Mouse (Mus musculus) ES-Bruce4 (cell line): ENCODE data around the gene Tmem170b. TPM values are rescaled to one million over a fixed set of nuclear protein-coding genes. Genes with fewer than 3 reads are reported as not detected.

Source experiments
- H3K27ac ChIP-seq: 2 replicates; pipeline ENCODE4 v1.5.1; 2012; ENCODE audit warnings: low read length, inconsistent platforms; ENCODE audit not compliant: insufficient read depth
- H3K27me3 ChIP-seq: 2 replicates; pipeline ENCODE4 v1.6.1; 2012; ENCODE audit warnings: mild to moderate bottlenecking, low read length, inconsistent platforms; ENCODE audit not compliant: control insufficient read depth, poor library complexity, insufficient read depth, severe bottlenecking
- H3K36me3 ChIP-seq: 2 replicates; pipeline ENCODE4 v1.6.1; 2012; ENCODE audit warnings: inconsistent platforms, mild to moderate bottlenecking, low read length, moderate library complexity; ENCODE audit not compliant: control insufficient read depth, poor library complexity, insufficient read depth, severe bottlenecking
- H3K4me1 ChIP-seq: one replicate; pipeline ENCODE4 v1.8.1; 2011; ENCODE audit warnings: low read length; ENCODE audit not compliant: control insufficient read depth, insufficient read depth
- H3K4me3 ChIP-seq: 2 replicates; pipeline ENCODE4 v1.5.1; 2011; ENCODE audit warnings: low read depth, mild to moderate bottlenecking, low read length
- H3K9ac ChIP-seq: 2 replicates; pipeline ENCODE4 v1.6.1; 2012; ENCODE audit warnings: low read depth, mild to moderate bottlenecking, inconsistent platforms; ENCODE audit not compliant: poor library complexity, severe bottlenecking
- H3K9me3 ChIP-seq: replicated peaks from 2 replicates; pipeline ENCODE4 v1.6.1; 2012; ENCODE audit warnings: mild to moderate bottlenecking, low read length, inconsistent platforms; ENCODE audit not compliant: control insufficient read depth, poor library complexity, insufficient read depth, severe bottlenecking
- CTCF ChIP-seq: IDR thresholded peaks from one replicate; pipeline ENCODE4 v1.8.1; 2011; ENCODE audit warnings: low read depth, low read length
- EP300 ChIP-seq: IDR thresholded peaks from 2 replicates; pipeline ENCODE4 v1.6.1; 2011; ENCODE audit warnings: low read depth, low read length; ENCODE audit not compliant: insufficient read depth
- POLR2A ChIP-seq: IDR thresholded peaks from one replicate; pipeline ENCODE4 v1.8.1; 2011; ENCODE audit warnings: low read length; ENCODE audit not compliant: insufficient read depth
- polyA plus RNA-seq: library from polyadenylated mRNA; stranded (reverse); fragments of >200 nt; gene quantifications from 2 replicates; pipeline ENCODE4 v1.2.4, GENCODE M21; 2011; ENCODE audit warnings: low read depth; ENCODE audit not compliant: missing spikeins, insufficient read depth, insufficient read length

The Tmem170b gene
- polyA plus RNA-seq, 1 experiment: 9.0 TPM

DNA sequence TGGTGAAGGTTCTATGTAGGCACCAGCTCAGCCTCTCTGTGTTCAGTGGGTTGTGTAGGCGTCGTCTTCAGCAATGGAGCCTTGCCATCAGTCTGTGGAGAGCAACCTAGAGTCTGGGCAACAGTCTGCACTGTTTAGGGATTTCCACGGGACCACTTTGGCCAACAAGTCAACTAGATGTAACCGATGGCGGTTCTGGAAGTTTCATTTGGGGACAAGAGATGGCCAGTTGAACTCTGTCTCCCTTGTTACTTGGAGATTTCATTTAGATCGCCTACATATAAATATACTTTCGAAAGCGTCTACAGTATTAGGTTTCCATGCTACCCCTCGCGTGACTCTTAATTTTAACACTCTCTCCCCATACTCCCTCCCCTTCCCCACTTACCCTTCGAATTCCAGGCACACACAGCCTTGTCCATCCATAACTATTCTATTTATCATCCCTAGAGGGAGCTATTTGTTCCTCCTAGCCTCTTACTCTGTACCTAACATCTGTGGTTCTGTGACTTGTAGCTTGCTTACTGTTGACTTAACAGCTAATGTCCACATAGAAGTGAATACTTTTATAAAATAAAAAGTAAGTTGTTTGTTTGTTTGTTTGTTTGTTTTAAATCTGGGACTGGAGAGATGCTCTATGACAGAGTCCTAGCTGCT, 77.8 kb downstream of the Tmem170b start:
- no peaks in the 10 kb centered on the region for H3K4me1 ChIP-seq
- no peaks in the 10 kb centered on the region for H3K9me3 ChIP-seq
- H3K4me3 ChIP-seq: no peak overlapping the region
- no peak for TF ChIP-seq POLR2A
- TF ChIP-seq CTCF: no peak
- no peak for TF ChIP-seq EP300
- no peaks in the 10 kb centered on the region for H3K36me3 ChIP-seq
- no peaks in the 10 kb centered on the region for H3K27me3 ChIP-seq
- no peak overlapping the region for H3K27ac ChIP-seq
- H3K9ac ChIP-seq: no peak overlapping the region

DNA sequence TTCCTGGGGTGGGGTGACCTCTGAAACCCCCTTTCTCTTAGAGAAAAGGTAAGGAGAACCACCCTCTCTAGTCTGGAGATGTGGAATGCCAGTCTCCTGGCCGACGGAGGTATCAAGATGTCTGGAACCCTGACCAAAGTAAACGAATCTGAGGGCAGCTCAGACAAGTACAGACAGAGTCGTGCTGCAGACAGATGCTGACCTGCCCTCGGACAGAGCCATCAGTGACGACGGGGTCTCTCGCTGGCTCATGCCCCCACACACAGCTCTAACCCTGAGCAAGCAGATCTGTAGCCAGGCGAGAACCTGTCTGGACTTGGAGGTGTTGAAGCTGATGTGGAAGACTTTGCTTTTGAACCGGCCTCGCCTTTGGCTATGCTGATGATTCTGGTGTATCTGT, 79.8 kb downstream of the Tmem170b start:
- Histone ChIP-seq H3K36me3 (no peaks in the 10 kb centered on the region), H3K27me3 (no peaks in the 10 kb centered on the region), H3K4me1 (no peaks in the 10 kb centered on the region), H3K9me3 (no peaks in the 10 kb centered on the region), H3K4me3 (no peak overlapping the region), H3K9ac (no peak overlapping the region), H3K27ac (no peak overlapping the region)
- TF ChIP-seq EP300 (no peak), POLR2A (no peak), CTCF (no peak)

DNA sequence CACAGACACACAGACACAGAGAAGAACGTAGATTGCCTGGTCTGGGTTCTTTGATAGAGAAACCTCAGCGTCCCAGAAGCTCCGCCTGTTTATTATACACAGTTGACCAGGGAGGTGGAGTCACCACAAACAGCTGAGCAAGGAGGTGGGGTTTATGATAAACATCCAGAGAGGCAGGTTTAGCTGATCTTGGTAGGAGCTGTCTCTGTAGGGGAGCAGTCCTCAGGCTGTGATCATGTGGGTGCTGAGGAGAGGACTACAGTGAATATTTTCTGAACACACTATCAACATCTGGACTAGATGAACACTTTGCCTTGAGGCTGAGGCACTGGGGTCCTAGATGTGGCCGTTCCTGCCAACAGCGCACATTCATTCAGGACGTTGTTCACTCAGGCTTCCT, 83.3 kb downstream of the Tmem170b start:
- Histone ChIP-seq H3K4me1 (no peaks in the 10 kb centered on the region), H3K27ac (no peak overlapping the region), H3K36me3 (no peaks in the 10 kb centered on the region), H3K4me3 (no peak overlapping the region), H3K27me3 (no peaks in the 10 kb centered on the region), H3K9me3 (no peaks in the 10 kb centered on the region), H3K9ac (no peak overlapping the region)
- no peak for TF ChIP-seq CTCF
- TF ChIP-seq EP300: no peak
- TF ChIP-seq POLR2A: no peak

DNA sequence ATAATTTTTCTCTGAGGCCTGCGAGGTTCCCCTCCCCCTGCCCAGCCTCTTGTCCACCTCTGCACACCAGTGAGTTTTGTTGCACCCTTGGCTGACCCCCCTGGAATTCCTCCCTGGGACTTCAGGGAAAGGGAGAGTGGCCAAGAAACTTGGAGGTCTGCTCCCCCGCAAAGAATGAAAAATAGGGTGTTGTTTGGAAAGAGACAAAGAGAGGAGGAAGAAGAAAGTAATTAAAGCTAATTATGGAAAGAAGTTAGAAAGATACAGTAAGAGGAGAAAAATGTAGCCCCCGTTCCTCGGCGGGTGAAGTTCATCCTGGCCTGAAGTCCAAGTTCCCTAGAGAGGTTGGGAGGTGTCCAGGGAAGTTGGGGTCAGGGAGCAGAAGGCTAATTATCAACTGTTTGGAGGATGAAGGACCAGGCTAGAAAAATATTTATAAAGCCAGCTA, 83.9 kb downstream of the Tmem170b start:
- H3K27ac ChIP-seq: no peak overlapping the region
- H3K4me1 ChIP-seq: no peaks in the 10 kb centered on the region
- TF ChIP-seq POLR2A (no peak), EP300 (no peak), CTCF (no peak)
- no peak overlapping the region for H3K9ac ChIP-seq
- H3K36me3 ChIP-seq: no peaks in the 10 kb centered on the region
- no peak overlapping the region for H3K4me3 ChIP-seq
- no peaks in the 10 kb centered on the region for H3K27me3 ChIP-seq
- H3K9me3 ChIP-seq: no peaks in the 10 kb centered on the region

Other genes with a start within 250 kb of the Tmem170b start
- gene Nedd9, start 118.5 kb upstream of the Tmem170b start, polyA plus RNA-seq: 3.0 and 4.3 TPM in 2 replicates
- 2.2 TPM in 1 of 2 replicates, not detected in the other for gene Adtrp, start 241.8 kb downstream of the Tmem170b start, polyA plus RNA-seq